Mouse (Mus musculus): ENCODE data around the gene Pde6h. TPM values are rescaled to one million over a fixed set of nuclear protein-coding genes. Genes with fewer than 3 reads are reported as not detected.

Gene Pde6h
- polyA plus RNA-seq, 1 experiment from 2014 or later, result not detected

GRCm38 (mm10) chr6:136941051-136942021 lies 17.7 kb downstream of the Pde6h start, which contains the start of gene Arhgdib:
TSS of gene Arhgdib (minus strand) at chr6:136941899.
- Histone ChIP-seq H3K27ac (ENCODE audit: low read depth, low read length) (0 out of 2 replicates have a peak within 1 kb of the TSS, but pooled peaks have one; percentile 3), H3K4me1 (replicated peaks; ENCODE audit: control insufficient read depth, insufficient read depth, low read length) (no peaks in the 10 kb centered on the region), H3K9me3 (ENCODE audit: control insufficient read depth, low read length) (no peaks in the 10 kb centered on the region), H3K27me3 (ENCODE audit: control insufficient read depth, insufficient read depth, low read length) (no peaks in the 10 kb centered on the region), H3K9ac (ENCODE audit: low read length) (no peak within 1 kb of the TSS), H3K4me2 (ENCODE audit: low read depth, low read length, severe bottlenecking) (no peak within 1 kb of the TSS), H3K36me3 (ENCODE audit: control insufficient read depth, insufficient read depth, low read length) (no peaks in the 10 kb centered on the region), H3K4me3 (ENCODE audit: low read depth, low read length) (no peak within 1 kb of the TSS)
- ATAC-seq (replicated peaks; ENCODE audit: low FRiP score) (no peak), DNase-seq (ENCODE audit: low spot score) (no peak)
- WGBS, result 62% methylated on average over 12 of the region's 12 CpGs

GRCm38 (mm10) chr6:136942280-136942679 lies 18.6 kb downstream of the Pde6h start:
- Histone ChIP-seq H3K9ac (ENCODE audit: low read length) (no peak overlapping the region), H3K4me2 (ENCODE audit: low read depth, low read length, severe bottlenecking) (no peak overlapping the region), H3K27me3 (ENCODE audit: control insufficient read depth, insufficient read depth, low read length) (no peaks in the 10 kb centered on the region), H3K4me3 (ENCODE audit: low read depth, low read length) (no peak overlapping the region), H3K4me1 (replicated peaks; ENCODE audit: control insufficient read depth, insufficient read depth, low read length) (0 out of 2 replicates have a peak, but pooled peaks cover 1% of the 10 kb centered on the region), H3K36me3 (ENCODE audit: control insufficient read depth, insufficient read depth, low read length) (no peaks in the 10 kb centered on the region), H3K27ac (ENCODE audit: low read depth, low read length) (no peak overlapping the region), H3K9me3 (ENCODE audit: control insufficient read depth, low read length) (no peaks in the 10 kb centered on the region)
- 84% methylated on average over 9 of the region's 9 CpGs for WGBS
- DNase-seq (ENCODE audit: low spot score) (no peak), ATAC-seq (replicated peaks; ENCODE audit: low FRiP score) (no peak)

GRCm38 (mm10) chr6:136943392-136943791 lies 19.8 kb downstream of the Pde6h start:
- ATAC-seq (replicated peaks; ENCODE audit: low FRiP score) (no peak), DNase-seq (ENCODE audit: low spot score) (no peak)
- H3K4me3 ChIP-seq (ENCODE audit: low read depth, low read length), result no peak overlapping the region
- no peak overlapping the region for H3K27ac ChIP-seq (ENCODE audit: low read depth, low read length)
- H3K9ac ChIP-seq (ENCODE audit: low read length), result no peak overlapping the region
- H3K4me1 ChIP-seq (replicated peaks; ENCODE audit: control insufficient read depth, insufficient read depth, low read length), result 0 out of 2 replicates have a peak, but pooled peaks cover 1% of the 10 kb centered on the region
- no peaks in the 10 kb centered on the region for H3K36me3 ChIP-seq (ENCODE audit: control insufficient read depth, insufficient read depth, low read length)
- no peaks in the 10 kb centered on the region for H3K27me3 ChIP-seq (ENCODE audit: control insufficient read depth, insufficient read depth, low read length)
- no peaks in the 10 kb centered on the region for H3K9me3 ChIP-seq (ENCODE audit: control insufficient read depth, low read length)
- no peak overlapping the region for H3K4me2 ChIP-seq (ENCODE audit: low read depth, low read length, severe bottlenecking)

GRCm38 (mm10) chr6:136944511-136944910 lies 20.9 kb downstream of the Pde6h start:
- no peak overlapping the region for H3K4me2 ChIP-seq (ENCODE audit: low read depth, low read length, severe bottlenecking)
- WGBS, result 90% methylated on average over 8 of the region's 8 CpGs
- 0 out of 2 replicates have a peak, but pooled peaks cover 1% of the 10 kb centered on the region for H3K4me1 ChIP-seq (replicated peaks; ENCODE audit: control insufficient read depth, insufficient read depth, low read length)
- no peaks in the 10 kb centered on the region for H3K27me3 ChIP-seq (ENCODE audit: control insufficient read depth, insufficient read depth, low read length)
- no peak overlapping the region for H3K4me3 ChIP-seq (ENCODE audit: low read depth, low read length)
- H3K27ac ChIP-seq (ENCODE audit: low read depth, low read length), result no peak overlapping the region
- DNase-seq (ENCODE audit: low spot score) (peak; percentile 47), ATAC-seq (replicated peaks; ENCODE audit: low FRiP score) (no peak)
- no peaks in the 10 kb centered on the region for H3K9me3 ChIP-seq (ENCODE audit: control insufficient read depth, low read length)
- H3K9ac ChIP-seq (ENCODE audit: low read length), result no peak overlapping the region
- H3K36me3 ChIP-seq (ENCODE audit: control insufficient read depth, insufficient read depth, low read length), result no peaks in the 10 kb centered on the region

- WGBS, result 87% methylated on average over 5 of the region's 5 CpGs
- H3K27me3 ChIP-seq (ENCODE audit: control insufficient read depth, insufficient read depth, low read length), result no peaks in the 10 kb centered on the region
- no peak overlapping the region for H3K4me3 ChIP-seq (ENCODE audit: low read depth, low read length)
- no peak for DNase-seq (ENCODE audit: low spot score)
- H3K36me3 ChIP-seq (ENCODE audit: control insufficient read depth, insufficient read depth, low read length), result no peaks in the 10 kb centered on the region
- H3K9me3 ChIP-seq (ENCODE audit: control insufficient read depth, low read length), result no peaks in the 10 kb centered on the region
- H3K9ac ChIP-seq (ENCODE audit: low read length), result no peak overlapping the region
- no peak overlapping the region for H3K4me2 ChIP-seq (ENCODE audit: low read depth, low read length, severe bottlenecking)
- H3K4me1 ChIP-seq (replicated peaks; ENCODE audit: control insufficient read depth, insufficient read depth, low read length), result 0 out of 2 replicates have a peak, but pooled peaks cover 1% of the 10 kb centered on the region
- H3K27ac ChIP-seq (ENCODE audit: low read depth, low read length), result no peak overlapping the region
- ATAC-seq (replicated peaks; ENCODE audit: low FRiP score), result no peak
Measured at GRCm38 (mm10) chr6:136946241-136946640, 22.6 kb downstream of the Pde6h start.

GRCm38 (mm10) chr6:136946943-136947342 lies 23.3 kb downstream of the Pde6h start:
- 0 out of 2 replicates have a peak, but pooled peaks cover 1% of the 10 kb centered on the region for H3K4me1 ChIP-seq (replicated peaks; ENCODE audit: control insufficient read depth, insufficient read depth, low read length)
- no peak overlapping the region for H3K4me3 ChIP-seq (ENCODE audit: low read depth, low read length)
- H3K27ac ChIP-seq (ENCODE audit: low read depth, low read length), result no peak overlapping the region
- DNase-seq (ENCODE audit: low spot score), result peak; percentile 61
- H3K9ac ChIP-seq (ENCODE audit: low read length), result no peak overlapping the region
- no peak overlapping the region for H3K4me2 ChIP-seq (ENCODE audit: low read depth, low read length, severe bottlenecking)
- no peaks in the 10 kb centered on the region for H3K36me3 ChIP-seq (ENCODE audit: control insufficient read depth, insufficient read depth, low read length)
- ATAC-seq (replicated peaks; ENCODE audit: low FRiP score), result peak; percentile 81
- H3K9me3 ChIP-seq (ENCODE audit: control insufficient read depth, low read length), result no peaks in the 10 kb centered on the region
- WGBS, result 58% methylated on average over 9 of the region's 9 CpGs
- H3K27me3 ChIP-seq (ENCODE audit: control insufficient read depth, insufficient read depth, low read length), result no peaks in the 10 kb centered on the region

GRCm38 (mm10) chr6:136947716-136948115 lies 24.1 kb downstream of the Pde6h start:
- Histone ChIP-seq H3K9me3 (ENCODE audit: control insufficient read depth, low read length) (no peaks in the 10 kb centered on the region), H3K4me3 (ENCODE audit: low read depth, low read length) (no peak overlapping the region), H3K4me2 (ENCODE audit: low read depth, low read length, severe bottlenecking) (no peak overlapping the region), H3K36me3 (ENCODE audit: control insufficient read depth, insufficient read depth, low read length) (no peaks in the 10 kb centered on the region), H3K9ac (ENCODE audit: low read length) (no peak overlapping the region), H3K27ac (ENCODE audit: low read depth, low read length) (no peak overlapping the region), H3K27me3 (ENCODE audit: control insufficient read depth, insufficient read depth, low read length) (no peaks in the 10 kb centered on the region), H3K4me1 (replicated peaks; ENCODE audit: control insufficient read depth, insufficient read depth, low read length) (0 out of 2 replicates have a peak, but pooled peaks cover 1% of the 10 kb centered on the region)
- DNase-seq (ENCODE audit: low spot score), result no peak
- no peak for ATAC-seq (replicated peaks; ENCODE audit: low FRiP score)
- WGBS, result 64% methylated on average over 4 of the region's 4 CpGs

- 93% methylated on average over 2 of the region's 2 CpGs for whole genome bisulfite sequencing
- no peak for ATAC-seq (replicated peaks; ENCODE audit: low FRiP score)
- Histone ChIP-seq H3K9me3 (ENCODE audit: control insufficient read depth, low read length) (no peaks in the 10 kb centered on the region), H3K4me3 (ENCODE audit: low read depth, low read length) (no peak overlapping the region), H3K4me1 (replicated peaks; ENCODE audit: control insufficient read depth, insufficient read depth, low read length) (0 out of 2 replicates have a peak, but pooled peaks cover 1% of the 10 kb centered on the region), H3K36me3 (ENCODE audit: control insufficient read depth, insufficient read depth, low read length) (no peaks in the 10 kb centered on the region), H3K27ac (ENCODE audit: low read depth, low read length) (no peak overlapping the region), H3K4me2 (ENCODE audit: low read depth, low read length, severe bottlenecking) (no peak overlapping the region), H3K9ac (ENCODE audit: low read length) (no peak overlapping the region), H3K27me3 (ENCODE audit: control insufficient read depth, insufficient read depth, low read length) (no peaks in the 10 kb centered on the region)
- DNase-seq (ENCODE audit: low spot score), result no peak
Measured at GRCm38 (mm10) chr6:136950171-136950570, 26.5 kb downstream of the Pde6h start.
